Mouse (Mus musculus) left cerebral cortex, adult 8-10 months (tissue): ENCODE measurements around the gene Mark2. TPM values are rescaled to one million over a fixed set of nuclear protein-coding genes. Genes with fewer than 3 reads are reported as not detected.
"Not testable (repeated sequence)": the region's sequence is repeated elsewhere in the genome, so short reads cannot be mapped to it uniquely, and the experiment has no call there.

Experiments
- DNase-seq, 2 experiments: peaks; one replicate each; pipeline ENCODE4 v3.0.0; 2022; ENCODE audit warnings: low spot score in 2 of 2
- total RNA-seq, 4 experiments: library from RNA; stranded (reverse); gene quantifications; 2 replicates each; pipeline ENCODE4 v1.2.4; 2022

Mark2 gene
- 100 to 1,000 TPM; 126 to 144 (median 137) TPM for total RNA-seq

GRCm38 (mm10) chr19:7341512-7342397 is at the start of gene Mark2:
Gene Mark2 (minus strand): TSS chr19:7341860.
- DNase-seq: peak; percentile 97 to 99

- DNase-seq: no peak
Measured at GRCm38 (mm10) chr19:7388488-7388887, 46.8 kb upstream of the Mark2 start.

GRCm38 (mm10) chr19:7386042-7386441 is 44.4 kb upstream of the Mark2 start:
- DNase-seq: no peak

- peak; percentile 96 to 99 for DNase-seq
Measured at GRCm38 (mm10) chr19:7382903-7383865, 41.5 kb upstream of the Mark2 start, which contains the start of gene Spindoc. Gene Spindoc (minus strand): TSS chr19:7382994.

GRCm38 (mm10) chr19:7382248-7382902 is 40.7 kb upstream of the Mark2 start:
- DNase-seq: peak; percentile 30 to 37

- peak in 1 of 2 experiments; percentile 19 for DNase-seq
Measured at GRCm38 (mm10) chr19:7381906-7382247, 40.2 kb upstream of the Mark2 start.

GRCm38 (mm10) chr19:7377639-7378038 is 36.0 kb upstream of the Mark2 start:
- no peak for DNase-seq

GRCm38 (mm10) chr19:7374491-7374890 is 32.8 kb upstream of the Mark2 start:
- no peak for DNase-seq

- not testable (repeated sequence) for DNase-seq
Measured at GRCm38 (mm10) chr19:7369469-7369868, 27.8 kb upstream of the Mark2 start.

GRCm38 (mm10) chr19:7353636-7354035 is 12.0 kb upstream of the Mark2 start:
- no peak for DNase-seq

GRCm38 (mm10) chr19:7352809-7353495 is 11.3 kb upstream of the Mark2 start:
- no peak for DNase-seq

- DNase-seq: no peak
Measured at GRCm38 (mm10) chr19:7349993-7350392, 8.3 kb upstream of the Mark2 start.

GRCm38 (mm10) chr19:7345235-7345755 is 3.6 kb upstream of the Mark2 start:
- DNase-seq: peak; percentile 31 to 33

GRCm38 (mm10) chr19:7342646-7343045 is 986 bp upstream of the Mark2 start:
- no peak for DNase-seq

GRCm38 (mm10) chr19:7340780-7341475 is 732 bp downstream of the Mark2 start:
- DNase-seq: peak in 1 of 2 experiments; percentile 29

- peak; percentile 36 to 66 for DNase-seq
Measured at GRCm38 (mm10) chr19:7340371-7340779, 1.3 kb downstream of the Mark2 start.

GRCm38 (mm10) chr19:7339867-7340266 is 1.8 kb downstream of the Mark2 start:
- DNase-seq: no peak

- no peak for DNase-seq
Measured at GRCm38 (mm10) chr19:7339026-7339425, 2.6 kb downstream of the Mark2 start.

GRCm38 (mm10) chr19:7337781-7338342 is 3.8 kb downstream of the Mark2 start:
- DNase-seq: no peak

GRCm38 (mm10) chr19:7335656-7336055 is 6.0 kb downstream of the Mark2 start:
- DNase-seq: no peak
